In the genomic region with DNA sequence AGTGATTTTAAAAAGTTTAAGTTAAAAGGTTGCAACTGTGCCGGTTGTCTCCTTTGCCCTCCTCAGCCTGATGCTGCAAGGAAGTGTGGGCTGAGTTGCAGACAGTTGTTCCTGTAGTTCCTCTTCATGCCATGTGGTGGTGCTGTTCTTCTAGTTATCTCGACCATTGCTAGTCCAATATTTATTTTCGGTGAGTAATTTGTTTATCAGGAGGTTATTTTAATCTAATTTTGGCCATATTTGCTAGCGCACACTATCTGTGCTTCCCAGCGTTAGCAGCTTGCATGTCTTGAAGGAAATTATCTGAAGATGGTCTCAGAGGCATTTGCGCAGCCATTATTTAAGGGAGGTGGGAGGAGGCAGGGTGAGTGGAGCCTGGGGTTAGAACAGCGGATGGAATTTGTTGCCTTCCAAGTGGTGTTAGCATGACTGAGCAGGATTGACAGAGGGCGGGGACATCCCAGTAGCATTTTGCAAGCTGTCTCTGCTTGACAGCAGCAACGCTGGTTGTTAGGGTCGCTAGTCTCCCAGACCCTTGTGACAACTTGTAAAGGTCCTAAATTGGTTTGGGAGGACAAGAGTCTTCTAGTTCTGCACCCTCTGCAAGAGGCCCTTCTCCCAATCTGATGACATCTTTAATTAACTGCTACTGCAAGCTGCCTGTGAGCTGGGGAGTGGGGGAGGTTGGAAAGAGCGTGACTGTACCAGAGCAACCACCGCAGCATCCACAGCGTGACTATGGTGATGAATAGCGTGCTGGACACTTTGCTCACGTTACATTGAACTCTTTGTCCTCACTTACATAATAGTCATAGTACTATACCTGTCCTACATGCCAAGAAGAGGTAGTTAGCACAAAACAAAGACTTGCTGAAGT, we compare ENCODE assay signal across 7 mouse cellular contexts.
DNase-seq lines count a peak whose midpoint lies in the region; ATAC-seq lines count a peak whose summit lies in the region.

No protein-coding gene starts in this region.

- no peak overlapping the region for H3K27ac ChIP-seq in intestine, embryonic 16.5 days (ENCODE audit: low read length)

- H3K4me3 ChIP-seq in intestine, embryonic 16.5 days (ENCODE audit: low read length): peak overlapping the region; percentile 20; the same call in 1 of the 2 replicates

- 18% methylated on average over 15 of the region's 15 CpGs for WGBS in intestine, embryonic 16.5 days

- H3K9me3 ChIP-seq in intestine, embryonic 16.5 days (ENCODE audit: control insufficient read depth, low read length): no peaks in the 10 kb centered on the region

- intact Hi-C loops in left cerebral cortex, postnatal 14 days (cut with DNase I): loop anchor here (5.0 kb wide), 1 partner anchor 549 kb away; no protein-coding TSS in a partner anchor

- no peak overlapping the region for H3K9ac ChIP-seq in intestine, embryonic 16.5 days (ENCODE audit: low read depth, low read length)

- H3K36me3 ChIP-seq in intestine, embryonic 16.5 days (ENCODE audit: control insufficient read depth, insufficient read depth, low read length): no peaks in the 10 kb centered on the region

- H3K27me3 ChIP-seq in intestine, embryonic 16.5 days (replicated peaks; ENCODE audit: control insufficient read depth, insufficient read depth, low read length): no peaks in the 10 kb centered on the region

- 0 out of 2 replicates have a peak, but pooled peaks cover 5% of the 10 kb centered on the region for H3K4me1 ChIP-seq in intestine, embryonic 16.5 days (ENCODE audit: control insufficient read depth, insufficient read depth, low read length)

- peak; percentile 14 for DNase-seq in adrenal gland, adult 8-10 months
- peak; percentile 87 for DNase-seq in embryo, embryonic 10 days (ENCODE audit: low spot score)
- peak; percentile 27 for DNase-seq in gastrocnemius, postnatal 25 days
- DNase-seq in left cerebral cortex, postnatal 14 days (ENCODE audit: low spot score in 2 of 2): peak; percentile 85 to 89
- peak; percentile 64 for DNase-seq in right cerebral cortex, postnatal 4 days

- peak; percentile 77; the same call in 1 of the 2 replicates for ATAC-seq in intestine, embryonic 16.5 days
- ATAC-seq in megakaryocyte-erythroid progenitor cell, adult 5-6 weeks (replicated peaks; ENCODE audit: low FRiP score, low TSS enrichment, poor library complexity, severe bottlenecking): peak; percentile 91

- H3K4me2 ChIP-seq in intestine, embryonic 16.5 days (ENCODE audit: low read depth, low read length): peak overlapping the region; percentile 56

Comparison
In these comparisons a context has a peak if more than half of its experiments do, and no peak if none do; other contexts are left out.
1. DNase-seq: peak in every context shown above with its lines; median percentile 87 in embryo, embryonic 10 days; 87 in left cerebral cortex, postnatal 14 days; 64 in right cerebral cortex, postnatal 4 days; 27 in gastrocnemius, postnatal 25 days; 14 in adrenal gland, adult 8-10 months.